Mouse (Mus musculus) retina, embryonic 14.5 days (tissue): ENCODE data around the gene Chrm2.

ENCODE experiments used
- DNase-seq: peaks from one replicate; pipeline ENCODE4 v3.0.0-alpha.2; 2015; ENCODE audit warnings: low spot score

Gene Chrm2

GRCm38 (mm10) chr6:36517242-36517641, 129.4 kb downstream of the Chrm2 start:
- DNase-seq = no peak

- no peak for DNase-seq
Observed at GRCm38 (mm10) chr6:36523599-36523998, 135.7 kb downstream of the Chrm2 start.

- no peak for DNase-seq
Observed at GRCm38 (mm10) chr6:36528509-36528908, 140.6 kb downstream of the Chrm2 start.

GRCm38 (mm10) chr6:36541247-36541646, 153.4 kb downstream of the Chrm2 start:
- DNase-seq = no peak

GRCm38 (mm10) chr6:36566886-36567285, 179.0 kb downstream of the Chrm2 start:
- no peak for DNase-seq
